Mouse (Mus musculus): Measurements from ENCODE around the gene Creb5.

GRCm38 (mm10) chr6:53730487-53730886 is 443.4 kb downstream of the Creb5 start:
- no peak for TF ChIP-seq GATA1 (IDR thresholded peaks at IDR 0.05; ENCODE audit: low read length)
- TF ChIP-seq TAL1 (IDR thresholded peaks at IDR 0.05; ENCODE audit: low read length) = no peak

Data from erythroblast, embryonic 14.5 days (primary cell).